Mouse (Mus musculus): ENCODE results near the gene Pdzd2. TPM values are rescaled to one million over a fixed set of nuclear protein-coding genes. Genes with fewer than 3 reads are reported as not detected.

Gene Pdzd2
- total RNA-seq, 2 experiments from 2014 or later, result 39.4 to 46.7 TPM

- no peak for DNase-seq (ENCODE audit: low spot score in 2 of 2)
Observed at GRCm38 (mm10) chr15:12582471-12582870, 157.3 kb downstream of the Pdzd2 start.

DNA sequence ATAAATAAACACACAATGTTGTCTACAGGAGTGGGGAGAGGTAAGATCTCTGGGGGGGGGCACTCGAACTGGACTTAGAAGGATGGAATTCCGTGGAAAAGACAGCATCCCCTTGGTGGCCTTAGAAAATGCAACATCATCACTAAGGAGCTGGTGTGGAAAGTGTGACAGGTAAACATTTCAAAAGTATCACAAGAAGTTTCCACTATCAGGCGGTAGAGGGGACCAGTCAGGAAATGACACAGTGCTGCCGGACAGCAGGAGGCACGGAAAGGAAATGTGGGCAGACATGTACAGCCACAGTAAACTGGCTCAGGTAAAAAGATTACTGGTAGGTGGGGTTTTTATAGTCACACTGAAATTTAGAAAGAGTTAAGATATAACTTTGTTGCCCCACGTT is 160.5 kb downstream of the Pdzd2 start:
- DNase-seq (ENCODE audit: low spot score in 2 of 2), result no peak

DNA sequence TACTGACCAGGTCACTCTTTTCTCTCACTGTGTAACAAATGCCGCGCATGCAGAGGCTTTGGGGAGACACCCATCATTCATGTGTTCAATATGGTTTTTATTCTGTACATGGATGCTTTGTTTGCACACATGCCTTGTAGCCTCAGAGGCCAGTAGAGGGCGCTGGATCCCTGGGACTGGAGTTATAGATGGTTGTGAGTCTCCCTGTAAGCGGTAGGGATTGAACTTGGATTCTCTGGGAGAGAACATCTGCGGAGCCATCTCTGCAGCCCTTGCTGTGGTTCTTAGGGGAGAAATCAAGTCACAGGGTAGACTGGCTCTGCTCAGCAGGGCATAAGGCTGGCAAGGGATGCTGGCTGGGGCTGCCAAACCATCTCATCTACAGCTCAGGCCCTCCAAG is 161.4 kb downstream of the Pdzd2 start:
- DNase-seq (ENCODE audit: low spot score in 2 of 2), result peak; percentile 75 to 77

DNA sequence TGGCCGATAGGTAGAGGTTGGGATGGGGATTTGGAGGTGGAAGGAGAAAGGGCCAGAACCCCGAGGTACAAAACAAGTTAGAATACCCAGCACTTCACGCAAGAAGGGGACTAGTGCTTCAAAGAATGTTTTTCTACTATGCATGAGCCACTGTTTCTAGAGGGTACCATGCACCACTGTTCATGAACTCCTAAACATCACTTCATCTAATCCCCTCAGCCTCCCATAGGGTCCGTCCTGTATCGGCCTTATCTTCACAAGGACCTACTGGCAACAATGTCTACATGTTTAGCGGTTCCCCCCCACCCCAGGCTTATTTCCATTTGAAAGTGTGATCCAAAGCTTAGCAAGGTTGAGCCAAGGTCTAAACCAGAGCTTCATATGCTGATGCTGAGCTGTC is 162.0 kb downstream of the Pdzd2 start:
- DNase-seq (ENCODE audit: low spot score in 2 of 2), result no peak

DNA sequence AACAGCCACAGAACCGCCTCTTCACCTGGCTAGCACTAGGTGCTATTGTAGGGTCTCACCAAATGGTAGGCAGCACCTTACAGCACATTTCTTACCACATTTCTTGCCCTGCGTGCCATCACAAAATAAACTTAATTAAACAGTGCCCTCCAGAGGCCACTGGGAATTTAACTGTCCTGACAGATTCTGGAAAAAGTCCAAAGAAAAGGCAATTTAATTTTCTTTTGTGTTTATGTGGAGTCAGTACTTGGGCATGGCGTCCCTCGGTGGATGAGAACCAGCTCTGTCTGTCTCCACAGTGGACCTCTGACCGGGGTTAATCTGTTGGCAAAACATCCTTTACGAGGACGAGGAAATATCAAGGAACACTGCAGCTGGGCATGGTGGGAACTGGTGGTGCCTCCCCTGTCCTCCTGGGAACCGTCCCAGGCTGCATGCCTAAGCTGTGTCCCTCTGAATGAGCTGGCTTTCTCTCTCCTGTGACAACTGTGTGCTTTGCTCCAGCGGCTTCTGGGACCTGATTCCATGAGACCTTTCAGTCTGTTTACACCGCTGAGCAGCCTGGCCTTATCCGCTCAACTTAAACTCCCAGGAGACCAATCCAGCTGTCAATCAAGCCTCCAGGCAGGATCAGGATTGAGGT is 162.5 kb downstream of the Pdzd2 start:
- peak; percentile 47 to 62 for DNase-seq (ENCODE audit: low spot score in 2 of 2)

- DNase-seq (ENCODE audit: low spot score in 2 of 2), result no peak
Observed at GRCm38 (mm10) chr15:12573621-12574020, 166.1 kb downstream of the Pdzd2 start.

- no peak for DNase-seq (ENCODE audit: low spot score in 2 of 2)
Observed at GRCm38 (mm10) chr15:12571168-12571567, 168.6 kb downstream of the Pdzd2 start.

- DNase-seq (ENCODE audit: low spot score in 2 of 2), result no peak
Observed at GRCm38 (mm10) chr15:12566637-12567440, 172.9 kb downstream of the Pdzd2 start.

- no peak for DNase-seq (ENCODE audit: low spot score in 2 of 2)
Observed at GRCm38 (mm10) chr15:12565281-12565680, 174.4 kb downstream of the Pdzd2 start.

DNA sequence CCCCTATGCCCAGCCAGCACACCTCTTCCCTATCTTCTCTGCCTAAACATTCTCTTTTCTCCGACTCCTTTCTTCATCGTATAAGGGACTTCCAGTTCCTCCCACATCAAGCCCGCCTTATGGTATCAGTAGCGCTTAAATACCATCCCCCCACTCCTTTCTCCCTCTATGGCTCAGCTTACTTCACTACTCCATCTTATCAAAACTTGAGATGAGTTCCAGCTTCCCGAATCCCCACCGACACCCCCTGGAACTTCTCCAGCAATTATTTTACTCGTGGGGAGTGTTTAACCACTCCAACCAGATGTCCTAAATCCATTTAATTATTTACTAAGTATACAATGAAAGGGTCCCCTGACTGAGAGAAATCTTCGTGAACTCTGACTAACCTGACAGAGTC is 179.2 kb downstream of the Pdzd2 start:
- no peak for DNase-seq (ENCODE audit: low spot score in 2 of 2)

- no peak for DNase-seq (ENCODE audit: low spot score in 2 of 2)
Observed at GRCm38 (mm10) chr15:12557663-12558436, 181.9 kb downstream of the Pdzd2 start.

DNA sequence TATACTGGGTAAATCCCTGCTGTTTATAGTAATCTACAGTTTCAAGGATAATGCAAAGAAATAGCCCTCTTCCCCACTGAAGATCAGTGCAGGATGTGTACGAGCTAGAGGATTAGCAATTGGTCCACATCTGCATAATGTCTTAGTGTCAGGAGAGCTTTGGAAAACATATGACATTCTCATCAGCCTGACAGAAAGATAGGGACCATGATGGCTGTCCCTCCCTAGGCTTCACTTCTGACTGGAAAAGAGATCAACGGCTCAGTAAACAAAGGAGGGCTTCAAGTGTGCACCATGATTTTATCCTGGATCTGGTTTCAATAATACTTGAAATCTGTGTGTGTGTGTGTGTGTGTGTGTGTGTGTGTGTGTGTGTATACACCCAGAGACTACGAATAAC is 186.5 kb downstream of the Pdzd2 start:
- DNase-seq (ENCODE audit: low spot score in 2 of 2), result no peak

DNA sequence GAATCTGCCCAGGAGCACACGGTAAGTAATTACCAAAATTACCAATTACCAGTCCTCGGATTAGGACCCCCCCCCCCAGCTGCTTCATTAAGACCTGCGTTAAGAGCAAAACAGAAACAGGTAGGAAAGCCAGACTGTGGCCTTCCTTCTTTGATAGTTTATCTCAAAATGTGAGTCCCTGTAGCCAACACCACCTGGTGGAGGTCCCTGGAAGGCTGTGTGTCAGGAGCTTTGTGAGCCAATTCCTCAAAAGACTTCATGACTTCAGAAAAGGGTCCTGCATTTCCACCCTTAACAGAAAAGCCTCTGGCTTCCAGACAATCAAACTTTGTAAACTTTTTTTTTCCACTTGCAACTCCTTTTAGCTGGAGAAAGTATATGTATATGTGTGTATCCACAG is 188.8 kb downstream of the Pdzd2 start:
- DNase-seq (ENCODE audit: low spot score in 2 of 2), result no peak

DNA sequence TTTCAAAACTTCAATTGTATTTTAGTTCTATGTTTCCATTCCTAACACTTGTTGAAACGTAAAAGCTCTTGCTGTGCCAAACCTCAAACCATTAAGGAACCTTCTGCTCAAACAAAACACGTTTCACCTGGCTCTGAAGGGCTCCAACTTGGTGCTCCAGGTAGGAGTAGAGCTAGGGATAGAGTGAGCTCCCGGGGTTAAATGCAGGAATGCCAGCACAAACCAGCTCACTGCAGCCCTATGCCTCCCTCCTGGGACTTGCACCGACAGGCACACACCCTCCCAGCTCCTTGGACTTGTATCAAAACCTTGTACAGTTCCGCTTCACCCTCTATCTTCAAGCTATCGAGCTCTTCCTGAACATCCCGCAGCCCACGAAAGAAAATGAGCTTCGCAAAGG is 189.3 kb downstream of the Pdzd2 start:
- DNase-seq (ENCODE audit: low spot score in 2 of 2), result no peak

DNA sequence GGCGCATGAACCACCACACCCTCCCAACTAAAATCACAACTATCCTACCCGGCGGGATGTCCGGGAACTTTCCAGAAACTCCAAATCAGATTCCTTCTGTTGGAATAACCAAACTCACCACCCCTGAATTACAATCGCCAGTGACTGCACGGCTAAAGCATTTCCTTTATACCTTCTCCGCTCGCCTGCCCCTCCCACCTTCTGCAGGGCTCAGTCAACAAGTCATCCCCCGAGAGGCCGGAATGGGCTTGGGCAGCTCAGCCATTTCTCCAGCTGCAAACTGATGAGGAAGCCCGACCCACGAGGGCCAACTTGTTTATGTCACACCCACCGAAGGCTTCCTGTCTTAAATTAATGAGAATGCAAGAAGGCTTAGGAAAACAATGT is 189.8 kb downstream of the Pdzd2 start:
- no peak for DNase-seq (ENCODE audit: low spot score in 2 of 2)

DNA sequence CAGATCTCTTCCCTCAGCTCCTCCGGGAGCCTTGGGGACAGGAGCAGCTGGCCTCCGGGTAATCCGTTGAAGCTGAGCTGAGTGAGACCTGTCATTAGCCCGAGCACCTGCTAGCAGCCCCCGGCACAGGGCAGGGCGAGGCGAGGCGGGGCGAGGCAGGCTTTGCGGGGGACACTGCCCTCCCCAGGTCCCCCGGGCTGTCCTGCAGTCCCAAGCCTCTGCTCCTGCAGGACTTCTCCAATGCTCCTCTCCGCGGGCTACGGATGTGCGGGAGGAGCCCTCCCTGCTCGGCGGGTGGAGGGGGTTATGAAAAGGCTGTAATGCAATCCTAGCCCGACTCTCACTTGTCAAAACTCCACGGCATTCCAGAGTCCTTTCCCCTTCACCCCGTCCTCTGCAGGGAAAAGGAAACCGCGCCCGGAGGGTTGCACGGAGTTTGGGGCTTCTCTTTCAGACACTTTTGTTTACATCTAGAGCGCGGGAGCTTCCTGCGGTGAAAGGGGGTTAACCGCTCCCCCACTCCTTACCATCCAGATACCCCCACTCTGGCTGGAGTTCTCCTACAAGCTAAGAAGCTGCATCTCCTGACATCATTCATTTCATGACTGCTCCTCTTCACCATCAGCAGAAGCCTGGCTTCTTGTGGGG is 190.3 kb downstream of the Pdzd2 start:
- peak in 1 of 2 experiments; percentile 23 for DNase-seq (ENCODE audit: low spot score in 2 of 2)

DNA sequence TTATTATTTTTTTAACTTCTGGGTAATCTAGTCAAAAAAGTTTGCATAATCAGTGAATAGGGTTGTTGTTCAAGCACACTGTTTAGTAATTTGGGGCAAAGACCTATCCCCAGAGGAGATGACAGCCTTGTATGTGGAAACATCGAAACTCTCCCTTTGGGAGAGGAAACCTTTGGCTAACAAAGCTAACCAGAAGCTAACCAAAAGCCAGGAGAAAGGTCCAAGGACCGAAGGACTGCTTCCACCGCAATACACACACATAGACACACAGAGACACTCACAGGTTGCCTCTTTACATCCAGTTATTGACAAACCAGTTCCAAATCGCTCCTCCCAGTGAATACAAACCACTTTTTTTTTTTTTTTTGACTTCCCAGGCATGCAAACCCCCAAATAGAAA is 191.0 kb downstream of the Pdzd2 start:
- no peak for DNase-seq (ENCODE audit: low spot score in 2 of 2)

GRCm38 (mm10) chr15:12547640-12548405 is 191.9 kb downstream of the Pdzd2 start:
- no peak for DNase-seq (ENCODE audit: low spot score in 2 of 2)

DNA sequence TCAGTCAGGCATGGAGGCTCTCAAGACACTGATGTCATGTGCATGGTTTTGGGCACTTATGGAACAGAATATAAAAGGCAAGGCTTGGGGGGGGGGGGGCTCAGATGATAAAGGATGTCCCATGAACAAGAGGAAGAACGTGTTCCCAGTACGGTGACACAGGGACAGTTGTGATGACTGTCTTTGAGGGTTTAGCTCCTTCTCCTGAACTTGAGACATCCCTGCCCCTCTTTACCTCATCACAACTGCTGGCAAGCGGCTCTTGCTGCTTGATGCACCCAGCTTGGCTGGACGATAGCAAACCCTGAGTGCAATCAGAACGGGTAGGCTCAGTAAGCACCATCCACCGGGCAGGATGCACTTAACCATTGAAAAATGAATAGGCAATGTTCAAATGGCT is 192.9 kb downstream of the Pdzd2 start:
- DNase-seq (ENCODE audit: low spot score in 2 of 2), result no peak

DNA sequence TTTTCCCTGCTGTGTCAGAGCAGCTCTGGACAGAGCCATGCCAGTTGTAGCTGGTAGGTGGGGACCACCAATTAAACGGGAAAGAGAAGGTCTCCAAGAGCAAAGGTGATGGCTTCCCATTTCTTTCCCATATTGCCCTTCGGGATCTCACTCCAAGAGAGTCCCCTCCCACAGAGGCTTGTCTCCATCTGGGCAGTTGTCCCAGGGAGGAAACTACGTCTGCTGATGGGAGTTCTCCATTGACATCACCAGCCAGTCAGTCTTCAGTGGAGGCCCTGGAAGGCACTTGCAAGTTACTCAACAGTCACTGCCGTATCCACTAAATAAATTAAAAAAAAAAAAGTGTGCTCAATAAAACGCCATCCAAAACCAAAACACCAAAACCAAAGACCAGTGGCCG is 194.1 kb downstream of the Pdzd2 start:
- no peak for DNase-seq (ENCODE audit: low spot score in 2 of 2)

GRCm38 (mm10) chr15:12545220-12545619 is 194.5 kb downstream of the Pdzd2 start:
- no peak for DNase-seq (ENCODE audit: low spot score in 2 of 2)
